Mouse (Mus musculus): ENCODE results near the gene Nudt7.

DNA sequence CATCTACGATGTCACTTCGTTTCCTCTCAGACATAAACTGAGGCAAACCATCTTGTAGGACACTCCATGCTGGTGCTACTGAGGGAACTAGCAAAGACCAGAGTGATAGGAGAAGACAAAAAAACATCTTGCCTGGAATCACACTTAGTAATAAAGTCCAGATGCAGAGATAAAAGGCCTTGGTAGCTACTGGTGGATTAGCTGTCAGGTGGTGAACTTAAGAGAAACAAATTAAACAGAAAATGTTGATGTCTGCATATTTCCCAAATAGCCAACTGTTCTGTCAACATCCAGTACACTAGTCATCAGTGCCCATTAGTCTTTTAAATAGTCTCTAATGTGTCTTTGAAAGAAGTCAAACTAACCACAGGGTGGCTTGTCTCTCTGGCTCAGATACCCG, 40.0 kb upstream of the Nudt7 start:
- no peak for TF ChIP-seq CTCF (IDR thresholded peaks at IDR 0.05; ENCODE audit: low read depth, low read length)
- TF ChIP-seq POLR2A (IDR thresholded peaks at IDR 0.05; ENCODE audit: borderline replicate concordance, low read depth, low read length) = no peak

Data from bone marrow macrophage, adult 2 months (primary cell).